Mouse (Mus musculus) bone marrow macrophage, adult 2 months (primary cell): Measurements from ENCODE around the gene Dtx1.

Experiments
- CTCF ChIP-seq: IDR thresholded peaks from 2 replicates; pipeline ENCODE4 v1.5.1; 2012; ENCODE audit warnings: low read depth, mild to moderate bottlenecking, low read length, moderate library complexity
- POLR2A ChIP-seq: IDR thresholded peaks from 2 replicates; pipeline ENCODE4 v1.6.1; 2012; ENCODE audit warnings: mild to moderate bottlenecking, low read depth, low read length, borderline replicate concordance

- TF ChIP-seq POLR2A (no peak), CTCF (peak; percentile 54)
These were observed 30.4 kb upstream of the Dtx1 start for GRCm38 (mm10) chr5:120742125-120742524.
